Mouse (Mus musculus) forebrain, embryonic 13.5 days (tissue): ENCODE results near the gene Msi1. TPM values are rescaled to one million over a fixed set of nuclear protein-coding genes. Genes with fewer than 3 reads are reported as not detected.
"Not testable (repeated sequence)": the region's sequence is repeated elsewhere in the genome, so short reads cannot be mapped to it uniquely, and the experiment has no call there.

Experiments
- ATAC-seq: fragments of 200-750 bp; cut with Nextera tagmentation; 2 replicates; pipeline ENCODE4 v1.8.0; 2017
- H3K27ac ChIP-seq: fragments of 300-500 bp; sonication (generic); 2 replicates; pipeline ENCODE4 v1.5.1; 2015; ENCODE audit warnings: inconsistent platforms, mild to moderate bottlenecking, moderate library complexity
- H3K27me3 ChIP-seq: fragments of 300-500 bp; sonication (generic); 2 replicates; pipeline ENCODE4 v1.6.1; 2015; ENCODE audit warnings: mild to moderate bottlenecking, inconsistent platforms
- H3K36me3 ChIP-seq: fragments of 300-500 bp; sonication (generic); 2 replicates; pipeline ENCODE4 v1.6.1; 2015; ENCODE audit warnings: mild to moderate bottlenecking, inconsistent platforms; ENCODE audit not compliant: poor library complexity, severe bottlenecking
- H3K4me1 ChIP-seq: fragments of 300-500 bp; sonication (generic); 2 replicates; pipeline ENCODE4 v1.6.1; 2015; ENCODE audit warnings: inconsistent platforms
- H3K4me2 ChIP-seq: fragments of 300-500 bp; sonication (generic); 2 replicates; pipeline ENCODE4 v1.6.1; 2015; ENCODE audit warnings: inconsistent platforms, mild to moderate bottlenecking, moderate library complexity
- H3K4me3 ChIP-seq: fragments of 300-500 bp; sonication (generic); 2 replicates; pipeline ENCODE4 v1.5.1; 2015; ENCODE audit warnings: mild to moderate bottlenecking, inconsistent platforms
- H3K9ac ChIP-seq: fragments of 300-500 bp; sonication (generic); 2 replicates; pipeline ENCODE4 v1.6.1; 2015; ENCODE audit warnings: mild to moderate bottlenecking, inconsistent platforms
- H3K9me3 ChIP-seq: fragments of 300-500 bp; sonication (generic); replicated peaks from 2 replicates; pipeline ENCODE4 v1.6.1; 2016; ENCODE audit warnings: inconsistent platforms
- WGBS: fragments of 180-500 bp; shearing (Covaris S2); methylation state at CpG from one replicate; pipeline ENCODE4 v1.1.7; 2015; 5-methylcytosine and 5-hydroxymethylcytosine counted together
- polyA plus RNA-seq: library from polyadenylated mRNA; unstranded; fragments of >200 nt; fragmentation: Nextera tagmentation; extraction: Ambion mirVana; gene quantifications from 2 replicates; pipeline ENCODE4 v1.2.1, GENCODE M21; 2015

Msi1 gene
- polyA plus RNA-seq, 1 experiment from 2014 or later: 107 TPM

DNA sequence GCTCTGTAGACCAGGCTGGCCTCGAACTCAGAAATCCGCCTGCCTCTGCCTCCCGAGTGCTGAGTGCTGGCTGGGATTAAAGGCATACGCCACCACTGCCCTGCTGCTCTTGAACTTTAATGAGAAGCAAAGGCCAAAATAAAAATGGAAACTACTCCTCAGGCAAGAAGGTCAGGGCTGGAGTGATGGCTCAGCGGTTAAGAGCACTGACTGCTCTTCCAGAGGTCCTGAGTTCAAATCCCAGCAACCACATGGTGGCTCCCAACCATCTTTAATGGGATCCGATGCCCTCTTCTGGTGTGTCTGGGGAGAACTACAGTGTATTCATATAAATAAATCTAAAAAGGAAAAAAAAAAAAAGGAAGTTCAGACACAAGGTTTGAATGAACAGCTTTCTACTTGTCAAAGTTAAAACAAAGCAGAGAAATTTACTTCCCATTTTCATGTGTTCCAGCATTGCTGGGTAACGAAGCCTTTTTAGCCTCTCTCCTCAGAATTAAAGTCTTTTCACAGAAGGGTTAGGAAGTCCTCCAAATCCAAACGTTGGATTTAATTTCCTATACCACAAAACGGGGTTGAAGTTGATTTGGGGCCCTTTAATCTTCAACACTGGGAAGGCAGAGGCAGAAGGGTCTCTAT, 58.7 kb downstream of the Msi1 start:
- 70% methylated on average over 9 of the region's 9 CpGs for WGBS
- Histone ChIP-seq H3K4me1 (peaks cover 34% of the 10 kb centered on the region), H3K9ac (no peak overlapping the region), H3K4me3 (no peak overlapping the region), H3K27me3 (peaks cover under 1% of the 10 kb centered on the region), H3K27ac (no peak overlapping the region), H3K36me3 (no peaks in the 10 kb centered on the region), H3K4me2 (peak overlapping the region; percentile 71; the same call in 1 of the 2 replicates), H3K9me3 (no peaks in the 10 kb centered on the region)
- ATAC-seq: no peak

DNA sequence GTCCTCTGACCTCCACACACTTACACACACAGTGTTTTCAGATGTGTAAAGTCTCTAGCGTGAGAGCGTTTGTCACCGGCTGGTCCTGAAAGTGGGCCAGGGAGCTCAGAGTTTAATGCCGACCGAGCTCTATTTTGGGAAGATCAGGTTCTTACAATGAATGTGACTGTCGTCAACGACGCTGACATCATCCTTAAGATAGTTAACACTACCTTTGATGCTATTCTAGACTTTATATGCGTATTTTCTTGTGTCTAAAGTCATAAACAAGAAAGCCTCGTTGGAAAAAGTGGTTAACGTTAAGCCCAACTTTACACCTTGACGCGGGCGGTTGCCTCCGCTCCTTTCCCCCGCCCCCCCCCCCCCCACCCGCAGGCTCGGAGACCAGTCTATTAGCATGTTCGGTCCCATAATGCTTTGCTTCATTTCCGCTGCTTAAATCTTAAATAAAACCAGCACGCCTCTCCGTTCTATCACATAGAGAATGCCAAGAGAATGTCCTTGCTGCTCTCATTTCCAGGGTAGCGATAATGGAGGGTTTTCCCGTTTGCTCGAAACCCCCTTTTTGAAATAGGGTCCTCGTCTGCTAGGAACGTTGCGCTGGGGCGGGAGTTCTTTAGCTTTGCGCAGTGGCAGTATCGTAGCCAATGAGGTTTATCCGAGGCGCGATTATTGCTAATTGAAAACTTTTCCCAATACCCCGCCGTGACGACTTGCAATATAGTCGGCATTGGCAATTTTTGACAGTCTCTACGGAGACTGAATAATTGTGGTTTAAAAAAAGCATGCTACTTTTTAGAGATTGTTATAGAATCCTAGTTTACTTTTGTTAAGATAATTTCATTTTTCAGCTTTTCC, 59.7 kb downstream of the Msi1 start:
- H3K27ac ChIP-seq: peak overlapping the region; percentile 100
- under 1% methylated on average over 39 of the region's 39 CpGs for WGBS
- peak; percentile 83 for ATAC-seq
- peaks cover 29% of the 10 kb centered on the region for H3K4me1 ChIP-seq
- no peaks in the 10 kb centered on the region for H3K9me3 ChIP-seq
- peak overlapping the region; percentile 37 for H3K4me3 ChIP-seq
- no peaks in the 10 kb centered on the region; the same call in 1 of the 2 replicates for H3K27me3 ChIP-seq
- no peaks in the 10 kb centered on the region for H3K36me3 ChIP-seq
- peak overlapping the region; percentile 74 for H3K9ac ChIP-seq
- H3K4me2 ChIP-seq: peak overlapping the region; percentile 71

DNA sequence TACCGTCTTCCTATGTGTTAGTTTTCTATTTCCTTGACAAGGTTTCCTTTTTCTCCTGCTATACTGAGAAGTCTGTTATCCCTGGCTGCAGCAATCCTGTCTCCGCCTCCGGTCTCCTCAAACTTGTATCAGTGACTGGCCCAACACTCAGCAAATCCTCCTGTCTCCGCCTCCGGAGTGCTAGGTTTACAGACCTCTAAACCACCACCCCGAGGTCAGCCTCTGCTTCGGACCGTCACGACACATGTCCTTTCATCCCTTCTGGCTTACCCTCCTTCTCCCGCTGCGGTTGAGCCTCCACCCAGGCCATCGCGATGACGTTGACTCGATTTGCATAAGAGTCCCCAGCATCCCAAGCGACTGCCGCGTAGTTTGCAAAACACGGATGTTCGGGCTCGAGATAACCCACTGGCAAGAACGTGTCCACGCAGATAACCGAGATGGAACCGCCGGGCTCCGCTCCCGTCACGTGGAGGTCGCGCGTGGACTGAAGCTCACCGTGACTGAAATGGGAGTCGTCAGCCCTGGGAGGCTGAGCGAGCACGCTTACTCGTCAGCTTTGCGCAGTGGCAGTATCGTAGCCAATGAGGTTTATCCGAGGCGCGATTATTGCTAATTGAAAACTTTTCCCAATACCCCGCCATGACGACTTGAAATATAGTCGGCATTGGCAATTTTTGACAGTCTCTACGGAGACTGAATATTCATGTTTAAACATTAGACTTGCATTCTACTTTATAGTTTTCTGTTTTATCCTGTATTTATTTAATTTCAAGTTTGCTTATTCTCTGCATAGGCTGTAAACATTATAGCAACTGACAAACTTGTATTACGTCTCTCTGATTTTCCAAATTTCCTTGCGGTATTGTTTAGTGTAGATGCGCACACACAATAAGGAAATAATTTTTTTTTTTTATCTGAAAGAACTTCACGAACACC, 60.6 kb downstream of the Msi1 start:
- Histone ChIP-seq H3K4me3 (peak overlapping the region; percentile 37), H3K27ac (peak overlapping the region; percentile 100), H3K4me1 (peaks cover 24% of the 10 kb centered on the region), H3K4me2 (peak overlapping the region; percentile 71), H3K9me3 (no peaks in the 10 kb centered on the region), H3K9ac (peak overlapping the region; percentile 81), H3K36me3 (no peaks in the 10 kb centered on the region), H3K27me3 (no peaks in the 10 kb centered on the region; the same call in 1 of the 2 replicates)
- peak; percentile 79 for ATAC-seq
- WGBS: under 1% methylated on average over 50 of the region's 50 CpGs

DNA sequence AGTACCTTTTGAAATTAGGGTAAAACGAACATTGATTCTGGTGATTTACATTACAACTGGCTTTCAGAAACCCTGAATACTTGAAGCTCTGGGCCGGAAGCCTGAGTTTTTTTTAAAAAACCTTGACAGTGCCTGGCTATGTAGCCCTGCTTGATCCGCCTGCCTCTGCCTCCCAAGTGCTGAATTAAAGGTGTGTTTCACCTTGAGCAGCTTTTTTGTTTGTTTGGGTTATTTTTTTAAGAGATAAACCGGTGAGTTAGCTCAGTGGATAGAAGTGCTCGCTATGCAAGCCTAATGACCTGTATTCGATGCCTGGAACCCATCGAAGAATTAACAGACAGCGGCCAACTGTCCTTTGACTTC, 61.2 kb downstream of the Msi1 start:
- H3K4me1 ChIP-seq: peaks cover 24% of the 10 kb centered on the region
- no peak overlapping the region for H3K9ac ChIP-seq
- peak overlapping the region; percentile 61 for H3K27ac ChIP-seq
- H3K36me3 ChIP-seq: no peaks in the 10 kb centered on the region
- H3K4me2 ChIP-seq: peak overlapping the region; percentile 71
- no peaks in the 10 kb centered on the region; the same call in 1 of the 2 replicates for H3K27me3 ChIP-seq
- WGBS: 12% methylated on average over 8 of the region's 8 CpGs
- no peaks in the 10 kb centered on the region for H3K9me3 ChIP-seq
- H3K4me3 ChIP-seq: no peak overlapping the region
- no peak for ATAC-seq

DNA sequence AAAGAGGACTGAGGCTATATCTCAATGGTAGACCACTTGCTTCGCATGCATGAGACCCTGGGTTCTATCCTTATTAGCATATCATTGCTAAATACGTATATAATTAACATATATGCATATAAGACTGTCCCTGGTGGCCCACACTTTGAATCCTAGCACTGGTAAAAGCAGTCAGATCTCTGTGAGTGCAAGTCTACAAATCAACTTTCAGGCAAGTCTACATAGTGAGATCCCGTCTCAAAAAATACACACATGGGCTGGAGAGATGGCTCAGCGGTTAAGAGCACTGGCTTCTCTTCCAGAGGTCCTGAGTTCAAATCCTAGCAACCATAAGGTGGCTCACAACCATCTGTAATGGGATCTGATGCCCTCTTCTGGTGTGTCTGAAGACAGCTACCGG, 61.7 kb downstream of the Msi1 start:
- H3K9me3 ChIP-seq: no peaks in the 10 kb centered on the region
- H3K36me3 ChIP-seq: no peaks in the 10 kb centered on the region
- H3K27ac ChIP-seq: peak overlapping the region; percentile 61; the same call in 1 of the 2 replicates
- 44% methylated on average over 5 of the region's 5 CpGs for WGBS
- no peak overlapping the region for H3K4me3 ChIP-seq
- peaks cover 24% of the 10 kb centered on the region for H3K4me1 ChIP-seq
- ATAC-seq: no peak
- H3K27me3 ChIP-seq: no peaks in the 10 kb centered on the region; the same call in 1 of the 2 replicates
- H3K9ac ChIP-seq: no peak overlapping the region
- peak overlapping the region; percentile 71 for H3K4me2 ChIP-seq

DNA sequence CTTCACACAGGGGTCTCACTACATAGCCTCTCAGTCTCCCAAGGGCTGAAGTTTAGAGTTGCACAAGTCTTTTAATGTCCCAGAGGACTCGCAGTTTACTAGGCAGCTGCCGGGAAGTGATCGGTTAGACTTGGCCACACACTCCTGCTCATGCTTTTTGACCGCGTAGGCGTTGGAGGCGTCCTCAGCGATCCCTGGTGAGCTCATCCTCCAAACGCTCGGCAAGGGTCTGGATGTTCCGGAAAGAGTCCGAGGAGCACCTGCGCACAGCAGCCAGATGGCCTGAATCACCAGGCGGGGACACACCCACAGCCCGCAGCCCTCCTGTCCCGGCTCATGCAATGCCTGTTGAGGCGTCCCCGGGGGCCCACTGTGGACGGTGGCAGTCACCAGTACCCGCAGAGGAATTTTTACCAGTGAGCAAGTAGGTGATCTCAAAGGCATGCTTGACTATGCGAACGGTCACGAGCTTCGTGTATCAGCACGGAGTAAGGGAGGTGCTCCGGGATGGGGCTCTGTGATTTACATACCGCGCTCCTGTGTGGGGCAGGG, 62.4 kb downstream of the Msi1 start:
- 4% methylated on average over 28 of the region's 28 CpGs for WGBS
- no peaks in the 10 kb centered on the region; the same call in 1 of the 2 replicates for H3K27me3 ChIP-seq
- no peak for ATAC-seq
- H3K4me2 ChIP-seq: peak overlapping the region; percentile 52
- H3K4me1 ChIP-seq: peaks cover 24% of the 10 kb centered on the region
- H3K27ac ChIP-seq: no peak overlapping the region
- H3K9me3 ChIP-seq: no peaks in the 10 kb centered on the region
- peak overlapping the region; percentile 34 for H3K9ac ChIP-seq
- 0 out of 2 replicates have a peak overlapping the region, but pooled peaks have one; percentile 3 for H3K4me3 ChIP-seq
- no peaks in the 10 kb centered on the region for H3K36me3 ChIP-seq

DNA sequence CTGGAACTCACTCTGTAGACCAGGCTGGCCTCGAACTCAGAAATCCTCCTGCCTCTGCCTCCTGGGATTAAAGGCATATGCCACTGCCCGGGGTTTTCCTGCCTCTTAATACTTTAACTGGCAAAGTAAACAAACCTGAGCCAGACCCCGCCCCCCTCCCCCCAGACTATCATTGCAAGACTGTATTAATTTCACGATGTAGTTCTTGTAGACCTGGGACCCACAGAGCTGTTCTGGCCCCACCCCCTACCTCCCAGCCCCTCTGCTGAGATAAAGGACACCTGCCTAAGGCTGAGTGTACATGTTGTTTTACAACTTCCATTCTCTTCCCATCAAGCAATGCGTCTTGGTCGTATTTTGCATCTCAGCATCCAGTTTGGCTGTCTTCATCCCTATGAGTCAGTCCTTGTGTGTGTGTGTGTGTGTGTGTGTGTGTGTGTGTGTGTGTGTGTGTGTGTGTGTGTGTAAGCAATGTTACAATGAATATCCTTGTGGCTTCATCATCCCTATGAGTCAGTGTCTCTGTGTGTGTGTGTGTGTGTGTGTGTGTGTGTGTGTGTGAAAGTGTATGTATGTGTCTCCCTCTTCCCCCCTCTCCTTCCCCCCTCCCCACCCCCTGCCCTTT, 63.4 kb downstream of the Msi1 start:
- no peak overlapping the region for H3K9ac ChIP-seq
- no peak overlapping the region for H3K27ac ChIP-seq
- WGBS: 82% methylated on average over 6 of the region's 6 CpGs
- H3K36me3 ChIP-seq: no peaks in the 10 kb centered on the region
- no peak overlapping the region for H3K4me3 ChIP-seq
- no peaks in the 10 kb centered on the region for H3K9me3 ChIP-seq
- no peaks in the 10 kb centered on the region; the same call in 1 of the 2 replicates for H3K27me3 ChIP-seq
- H3K4me2 ChIP-seq: no peak overlapping the region
- no peak for ATAC-seq
- H3K4me1 ChIP-seq: peaks cover 24% of the 10 kb centered on the region

DNA sequence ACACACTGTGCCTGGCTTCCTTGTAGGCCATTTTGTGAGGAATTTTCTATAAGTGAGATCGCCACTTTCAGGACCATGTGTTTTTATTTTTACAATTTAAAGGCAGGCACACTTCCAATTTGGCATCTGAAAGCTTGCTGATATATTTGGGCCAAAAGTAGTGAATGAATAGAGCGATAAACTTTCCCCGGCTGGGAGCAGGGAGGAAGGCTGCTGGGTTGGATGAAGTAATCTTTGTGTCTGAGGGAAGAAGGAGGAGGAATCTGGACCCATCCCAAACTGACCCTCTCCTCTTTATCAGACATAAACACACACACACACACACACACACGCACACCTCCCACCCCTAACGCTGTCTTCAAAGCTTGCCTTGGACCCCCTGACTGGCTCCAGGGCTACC, 64.0 kb downstream of the Msi1 start:
- Histone ChIP-seq H3K36me3 (no peaks in the 10 kb centered on the region), H3K27ac (no peak overlapping the region), H3K4me3 (no peak overlapping the region), H3K4me1 (peaks cover 23% of the 10 kb centered on the region), H3K4me2 (no peak overlapping the region), H3K9me3 (no peaks in the 10 kb centered on the region), H3K9ac (no peak overlapping the region), H3K27me3 (no peaks in the 10 kb centered on the region; the same call in 1 of the 2 replicates)
- no peak for ATAC-seq
- WGBS: 60% methylated on average over 5 of the region's 5 CpGs

DNA sequence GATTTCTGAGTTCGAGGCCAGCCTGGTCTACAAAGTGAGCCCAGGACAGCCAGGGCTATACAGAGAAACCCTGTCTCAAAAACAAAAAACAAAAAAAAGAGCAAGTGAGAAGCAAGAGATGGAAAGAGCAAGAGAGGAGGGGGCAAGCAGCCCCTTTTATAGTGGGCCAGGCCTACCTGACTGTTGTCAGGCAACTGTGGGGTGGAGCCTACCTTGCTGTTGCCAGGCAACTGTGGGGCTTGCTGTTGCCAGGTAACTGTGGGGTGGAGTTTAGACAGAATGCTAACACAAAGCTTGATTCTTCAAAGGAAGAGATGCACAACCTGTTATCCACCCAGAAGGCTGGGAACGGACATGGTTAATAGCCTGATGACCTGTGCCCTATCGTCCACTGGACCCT, 66.2 kb downstream of the Msi1 start:
- H3K9ac ChIP-seq, H3K36me3 ChIP-seq, ATAC-seq, H3K4me2 ChIP-seq, H3K27ac ChIP-seq, H3K9me3 ChIP-seq, H3K4me3 ChIP-seq, H3K27me3 ChIP-seq: not testable (repeated sequence)
- H3K4me1 ChIP-seq: peaks cover 18% of the 10 kb centered on the region
- 84% methylated on average over 3 of the region's 3 CpGs for WGBS

DNA sequence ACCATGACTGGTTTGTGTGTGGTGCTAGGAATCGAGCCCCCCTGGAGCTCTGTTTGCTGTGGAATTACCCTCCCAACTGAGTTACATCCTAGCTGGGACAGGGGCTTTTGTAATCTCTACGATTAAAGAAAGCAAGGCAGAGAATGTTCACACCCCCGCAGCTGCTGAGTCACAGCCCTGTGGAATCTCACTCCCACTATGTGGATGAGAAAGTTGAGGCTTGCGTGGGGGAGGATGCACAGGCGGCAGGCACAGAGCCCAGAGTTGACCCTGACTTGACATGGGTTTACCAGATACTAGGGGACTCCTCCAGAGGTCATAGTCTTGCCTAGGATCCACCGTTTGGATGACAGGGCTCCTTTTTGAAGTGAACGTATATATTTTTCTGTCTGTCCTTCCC, 67.6 kb downstream of the Msi1 start:
- H3K36me3 ChIP-seq: no peaks in the 10 kb centered on the region
- H3K27ac ChIP-seq: no peak overlapping the region
- H3K4me3 ChIP-seq: no peak overlapping the region
- 85% methylated on average over 7 of the region's 7 CpGs for WGBS
- H3K4me2 ChIP-seq: no peak overlapping the region
- no peaks in the 10 kb centered on the region; the same call in 1 of the 2 replicates for H3K27me3 ChIP-seq
- no peaks in the 10 kb centered on the region for H3K9me3 ChIP-seq
- no peak overlapping the region for H3K9ac ChIP-seq
- ATAC-seq: no peak
- peaks cover 4% of the 10 kb centered on the region for H3K4me1 ChIP-seq
